Mouse (Mus musculus) myocyte (in vitro differentiated cells): Measurements from ENCODE around the gene Hist1h4f.

Source experiments
- CEBPB ChIP-seq: IDR thresholded peaks from 2 replicates; pipeline ENCODE4 v1.6.1; 2011; ENCODE audit warnings: mild to moderate bottlenecking, moderate library complexity; ENCODE audit not compliant: poor library complexity, insufficient read depth, severe bottlenecking
- MAX ChIP-seq: IDR thresholded peaks from one replicate; pipeline ENCODE4 v1.6.1; 2011; ENCODE audit warnings: low read depth, mild to moderate bottlenecking, control low read depth
- MYOD1 ChIP-seq, 3 experiments: IDR thresholded peaks; one replicate each; pipeline ENCODE4 v1.6.1; 2011; ENCODE audit warnings: control low read depth in 2 of 3, low read depth in 2 of 3, mild to moderate bottlenecking in 2 of 3, moderate library complexity in 1 of 3; ENCODE audit not compliant: insufficient read length in 2 of 3, control insufficient read depth in 1 of 3
- MYOG ChIP-seq, 3 experiments: IDR thresholded peaks; one replicate each; pipeline ENCODE4 v1.6.1; 2011; ENCODE audit warnings: control low read depth in 2 of 3, low read depth in 2 of 3, mild to moderate bottlenecking in 2 of 3; ENCODE audit not compliant: insufficient read length in 2 of 3, control insufficient read depth in 1 of 3, insufficient read depth in 1 of 3
- POLR2A ChIP-seq: IDR thresholded peaks from one replicate; pipeline ENCODE4 v1.6.1; 2011; ENCODE audit warnings: low read depth, mild to moderate bottlenecking, control low read depth, moderate library complexity; ENCODE audit not compliant: insufficient read length
- POLR2AphosphoS2 ChIP-seq: IDR thresholded peaks from one replicate; pipeline ENCODE4 v1.6.1; 2011; ENCODE audit warnings: low read depth, control low read depth; ENCODE audit not compliant: insufficient read length
- USF1 ChIP-seq: IDR thresholded peaks from one replicate; pipeline ENCODE4 v1.6.1; 2011; ENCODE audit warnings: low read depth, mild to moderate bottlenecking, control low read depth, moderate library complexity

GRCm38 (mm10) chr13:23532262-23533075 lies 19.0 kb downstream of the Hist1h4f start:
- TF ChIP-seq POLR2A (no peak), MYOD1 (IDR thresholded peaks at IDR 0.05; ENCODE audit: control insufficient read depth in 1 of 3, insufficient read length in 2 of 3, low read depth in 2 of 3) (no peak), CEBPB (no peak), POLR2AphosphoS2 (no peak), MYOG (IDR thresholded peaks at IDR 0.05; ENCODE audit: control insufficient read depth in 1 of 3, insufficient read depth in 1 of 3, insufficient read length in 2 of 3, low read depth in 2 of 3) (no peak), USF1 (no peak), MAX (no peak)
